16 mouse cellular contexts compared by ENCODE assay signal in genomic region chr4:43091183-43091582, GRCm38 (mm10).
"Had no signal": no experiment of that assay in that cellular context is flagged by ENCODE, and none has a peak within 500 bp of the region (broad histone marks: within the 10 kb centered on the region; RNA-seq: fewer than 3 reads in every experiment).

No protein-coding gene starts in this region.

- ATAC-seq: liver, postnatal 0 days had no signal

- H3K36me3 ChIP-seq: limb, embryonic 12.5 days; limb, embryonic 15.5 days; lung, embryonic 15.5 days; stomach, embryonic 15.5 days had no signal

- H3K27ac ChIP-seq: limb, embryonic 12.5 days; limb, embryonic 15.5 days; liver, embryonic 14.5 days; lung, embryonic 15.5 days; stomach, embryonic 15.5 days had no signal

- H3K9ac ChIP-seq: limb, embryonic 12.5 days; limb, embryonic 15.5 days; liver, embryonic 14.5 days; liver, postnatal 0 days; lung, embryonic 15.5 days; stomach, embryonic 15.5 days had no signal

- H3K4me1 ChIP-seq: limb, embryonic 12.5 days; limb, embryonic 15.5 days; lung, embryonic 15.5 days; stomach, embryonic 15.5 days had no signal

- H3K27me3 ChIP-seq: limb, embryonic 12.5 days; limb, embryonic 15.5 days; lung, embryonic 15.5 days; stomach, embryonic 15.5 days had no signal

- H3K4me3 ChIP-seq: limb, embryonic 12.5 days; limb, embryonic 15.5 days; lung, embryonic 15.5 days; stomach, embryonic 15.5 days had no signal

- H3K4me2 ChIP-seq: limb, embryonic 12.5 days; limb, embryonic 15.5 days; liver, embryonic 11.5 days; lung, embryonic 15.5 days; midbrain, embryonic 11.5 days; stomach, embryonic 15.5 days had no signal

- DNase-seq: kidney, postnatal 14 days; kidney, postnatal 4 days; left cerebral cortex, postnatal 4 days; liver, postnatal 0 days; lung, postnatal 14 days; lung, postnatal 4 days; midbrain, embryonic 14.5 days; thymus, adult 18-20 months; thymus, postnatal 36 days had no signal

- H3K9me3 ChIP-seq: limb, embryonic 12.5 days; limb, embryonic 15.5 days; lung, embryonic 15.5 days; stomach, embryonic 15.5 days had no signal
